Mouse (Mus musculus) heart, embryonic 10.5 days (tissue): Measurements from ENCODE around the gene Dbn1. TPM values are rescaled to one million over a fixed set of nuclear protein-coding genes. Genes with fewer than 3 reads are reported as not detected.
A peak's percentile ranks its signal among the peaks of the same experiment; 100 is the strongest.

Experiments used
- DNase-seq: peaks from one replicate; pipeline ENCODE4 v3.0.0-alpha.2; 2017; ENCODE audit warnings: low spot score
- H3K27ac ChIP-seq: fragments of 300-500 bp; sonication (generic); 2 replicates; pipeline ENCODE4 v1.5.1; 2016; ENCODE audit warnings: mild to moderate bottlenecking
- H3K27me3 ChIP-seq: fragments of 300-500 bp; sonication (generic); 2 replicates; pipeline ENCODE4 v1.6.1; 2016; ENCODE audit warnings: mild to moderate bottlenecking; ENCODE audit not compliant: poor library complexity, insufficient read depth, severe bottlenecking
- H3K36me3 ChIP-seq: fragments of 300-500 bp; sonication (generic); 2 replicates; pipeline ENCODE4 v1.6.1; 2016; ENCODE audit warnings: mild to moderate bottlenecking, moderate library complexity
- H3K4me1 ChIP-seq: fragments of 300-500 bp; sonication (generic); 2 replicates; pipeline ENCODE4 v1.6.1; 2016; ENCODE audit warnings: mild to moderate bottlenecking
- H3K4me3 ChIP-seq: fragments of 300-500 bp; sonication (generic); 2 replicates; pipeline ENCODE4 v1.5.1; 2016; ENCODE audit warnings: mild to moderate bottlenecking, moderate library complexity
- H3K9me3 ChIP-seq: fragments of 300-500 bp; sonication (generic); 2 replicates; pipeline ENCODE4 v1.6.1; 2016; ENCODE audit warnings: mild to moderate bottlenecking, moderate library complexity
- WGBS: fragments of 180-500 bp; shearing (Covaris S2); methylation state at CpG from one replicate; pipeline ENCODE4 v1.1.7; 2016; 5-methylcytosine and 5-hydroxymethylcytosine counted together
- polyA plus RNA-seq: library from polyadenylated mRNA; unstranded; fragments of >200 nt; fragmentation: Nextera tagmentation; extraction: Ambion mirVana; gene quantifications from 2 replicates; pipeline ENCODE4 v1.2.1, GENCODE M21; 2016

Dbn1 gene
- polyA plus RNA-seq, result 101 and 166 TPM in 2 replicates

- no peaks in the 10 kb centered on the region for H3K9me3 ChIP-seq
- no peak for DNase-seq
- peaks cover 6% of the 10 kb centered on the region; the same call in 1 of the 2 replicates for H3K36me3 ChIP-seq
- peak within 1 kb of the TSS; percentile 96 for H3K27ac ChIP-seq
- peaks cover 53% of the 10 kb centered on the region for H3K4me1 ChIP-seq
- H3K4me3 ChIP-seq, result peak within 1 kb of the TSS; percentile 95
- under 1% methylated on average over 67 of the region's 83 CpGs for WGBS
- peaks cover 90% of the 10 kb centered on the region for H3K27me3 ChIP-seq
Observed at GRCm38 (mm10) chr13:55487578-55488498, at the start of gene Dbn1. Gene Dbn1, minus strand, starts transcription at chr13:55488111.

DNA sequence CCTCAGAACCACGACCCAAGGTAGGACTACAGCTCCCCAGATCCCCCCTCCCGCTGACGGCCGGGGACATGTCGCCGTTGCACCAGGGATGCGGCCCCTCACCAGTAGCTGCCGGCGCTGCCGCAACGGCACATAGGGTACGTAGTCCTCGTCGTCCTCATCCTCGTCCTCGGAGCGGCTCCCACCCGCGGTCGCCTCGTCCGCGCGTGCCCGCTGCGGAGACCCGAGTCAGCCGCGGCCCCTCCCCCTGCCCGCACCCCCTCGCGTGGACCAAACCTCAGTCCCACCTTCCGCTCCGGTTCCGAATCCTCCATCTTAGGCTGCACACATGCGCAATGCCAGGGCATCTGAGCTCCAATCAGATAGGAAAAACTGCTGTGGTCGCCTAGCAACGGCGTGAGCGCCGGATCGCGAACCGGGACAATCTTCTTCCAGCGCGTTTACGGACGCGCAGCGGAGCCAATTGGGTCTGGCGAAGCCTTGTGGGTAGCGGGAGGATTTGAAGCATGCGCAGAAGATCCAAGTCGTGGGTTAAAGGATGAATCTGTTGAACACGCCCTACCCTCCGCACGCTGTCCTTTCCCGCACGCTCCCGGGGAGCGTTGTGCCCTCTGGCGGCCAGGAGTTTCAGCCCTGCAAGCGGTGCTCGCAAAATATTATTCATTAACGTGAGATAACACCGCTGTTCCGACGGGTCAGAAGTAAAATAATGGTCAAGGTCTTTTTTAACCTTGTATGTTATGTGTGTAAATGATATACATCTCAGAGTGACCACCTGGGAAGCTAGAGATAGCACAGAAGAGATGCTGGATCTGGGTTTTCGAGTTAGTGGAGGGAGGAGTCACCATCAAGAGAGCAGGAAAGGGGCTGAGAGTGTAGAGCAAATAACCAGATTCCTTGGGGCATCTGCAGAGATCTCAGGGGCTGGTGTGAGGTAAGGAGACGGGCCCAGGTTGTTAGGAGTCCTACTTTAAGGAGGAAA, 48.6 kb upstream of the Dbn1 start, which contains the start of gene Ddx41:
TSS of gene Ddx41 (minus strand) at position 465 of the 982 bp plus-strand sequence.
- Histone ChIP-seq H3K9me3 (no peaks in the 10 kb centered on the region), H3K27ac (peak within 1 kb of the TSS; percentile 89), H3K4me3 (peak within 1 kb of the TSS; percentile 94), H3K36me3 (peaks cover 77% of the 10 kb centered on the region), H3K4me1 (peaks cover 15% of the 10 kb centered on the region), H3K27me3 (no peaks in the 10 kb centered on the region)
- WGBS, result under 1% methylated on average over 70 of the region's 70 CpGs
- DNase-seq, result peak; percentile 99

- DNase-seq, result no peak
- Histone ChIP-seq H3K9me3 (no peaks in the 10 kb centered on the region), H3K4me3 (peak overlapping the region; percentile 94), H3K4me1 (peaks cover 15% of the 10 kb centered on the region), H3K27ac (peak overlapping the region; percentile 89), H3K27me3 (no peaks in the 10 kb centered on the region), H3K36me3 (peaks cover 76% of the 10 kb centered on the region)
- WGBS, result 17% methylated on average over 17 of the region's 17 CpGs
Observed at GRCm38 (mm10) chr13:55535796-55536193, 47.9 kb upstream of the Dbn1 start.

GRCm38 (mm10) chr13:55535191-55535590, 47.3 kb upstream of the Dbn1 start:
- Histone ChIP-seq H3K9me3 (no peaks in the 10 kb centered on the region), H3K4me3 (peak overlapping the region; percentile 94), H3K27ac (peak overlapping the region; percentile 89; the same call in 1 of the 2 replicates), H3K36me3 (peaks cover 76% of the 10 kb centered on the region), H3K27me3 (no peaks in the 10 kb centered on the region), H3K4me1 (peaks cover 15% of the 10 kb centered on the region)
- DNase-seq, result no peak
- WGBS, result 93% methylated on average over 15 of the region's 15 CpGs

GRCm38 (mm10) chr13:55529198-55529915, 41.4 kb upstream of the Dbn1 start, which contains the start of gene Dok3:
Gene Dok3, minus strand, starts transcription at chr13:55529296.
- peaks cover 56% of the 10 kb centered on the region for H3K36me3 ChIP-seq
- H3K4me3 ChIP-seq, result no peak within 1 kb of the TSS
- WGBS, result 83% methylated on average over 8 of the region's 8 CpGs
- no peaks in the 10 kb centered on the region for H3K9me3 ChIP-seq
- H3K27me3 ChIP-seq, result no peaks in the 10 kb centered on the region
- H3K27ac ChIP-seq, result no peak within 1 kb of the TSS
- no peaks in the 10 kb centered on the region; the same call in 1 of the 2 replicates for H3K4me1 ChIP-seq
- no peak for DNase-seq

DNA sequence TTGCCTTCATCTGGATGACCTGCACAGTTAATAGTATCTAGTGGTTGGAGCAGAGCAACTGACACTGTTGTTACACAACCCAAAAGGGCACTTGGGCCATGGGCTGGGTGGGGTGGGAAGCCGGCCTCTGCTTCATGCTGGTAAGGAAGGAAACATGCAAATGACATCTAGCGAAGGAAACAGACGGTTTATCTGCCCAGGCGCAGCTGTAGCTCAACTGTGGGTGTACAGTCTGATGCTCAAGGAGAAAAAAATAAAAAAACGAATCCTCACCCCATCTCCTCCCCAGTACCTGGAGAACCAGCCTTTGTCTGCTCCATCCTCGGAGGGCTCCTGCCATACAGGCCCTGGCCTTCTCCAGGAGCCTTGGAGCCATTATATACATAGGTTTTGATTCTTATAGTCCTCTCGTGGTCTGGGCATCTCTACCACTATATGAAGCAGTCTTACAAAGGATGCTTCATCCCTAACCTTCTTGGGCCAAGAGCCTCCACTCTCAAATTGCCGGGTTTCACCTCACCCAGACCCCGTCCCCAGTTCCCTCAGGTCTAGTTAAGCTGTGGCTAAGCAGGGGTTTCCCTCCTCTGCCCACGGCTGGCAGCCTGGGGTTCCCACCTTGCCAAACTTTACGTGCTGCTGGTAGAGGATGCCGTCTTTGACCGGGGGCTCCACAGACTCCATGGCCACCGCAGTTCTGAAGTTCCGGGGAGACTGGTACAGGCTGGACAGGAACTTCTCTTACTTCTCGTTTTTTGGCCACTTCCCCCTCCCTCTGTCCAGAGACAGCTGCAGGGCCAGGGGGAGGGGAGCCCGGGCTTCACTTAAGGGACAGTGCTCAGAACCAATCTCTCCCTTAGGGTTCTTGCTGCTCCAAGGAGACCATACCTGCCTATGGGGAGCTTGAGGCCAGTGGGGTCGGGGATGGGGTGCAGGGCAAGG, 40.2 kb upstream of the Dbn1 start:
- no peaks in the 10 kb centered on the region for H3K27me3 ChIP-seq
- peaks cover 46% of the 10 kb centered on the region for H3K36me3 ChIP-seq
- 74% methylated on average over 18 of the region's 18 CpGs for WGBS
- no peak overlapping the region for H3K4me3 ChIP-seq
- H3K27ac ChIP-seq, result no peak overlapping the region
- DNase-seq, result no peak
- peaks cover 9% of the 10 kb centered on the region for H3K4me1 ChIP-seq
- H3K9me3 ChIP-seq, result no peaks in the 10 kb centered on the region

- no peaks in the 10 kb centered on the region for H3K27me3 ChIP-seq
- no peak for DNase-seq
- peaks cover 14% of the 10 kb centered on the region for H3K4me1 ChIP-seq
- no peak overlapping the region for H3K4me3 ChIP-seq
- H3K27ac ChIP-seq, result no peak overlapping the region
- no peaks in the 10 kb centered on the region for H3K9me3 ChIP-seq
- H3K36me3 ChIP-seq, result peaks cover 37% of the 10 kb centered on the region
- 84% methylated on average over 16 of the region's 16 CpGs for WGBS
Observed at GRCm38 (mm10) chr13:55527212-55527611, 39.3 kb upstream of the Dbn1 start.

DNA sequence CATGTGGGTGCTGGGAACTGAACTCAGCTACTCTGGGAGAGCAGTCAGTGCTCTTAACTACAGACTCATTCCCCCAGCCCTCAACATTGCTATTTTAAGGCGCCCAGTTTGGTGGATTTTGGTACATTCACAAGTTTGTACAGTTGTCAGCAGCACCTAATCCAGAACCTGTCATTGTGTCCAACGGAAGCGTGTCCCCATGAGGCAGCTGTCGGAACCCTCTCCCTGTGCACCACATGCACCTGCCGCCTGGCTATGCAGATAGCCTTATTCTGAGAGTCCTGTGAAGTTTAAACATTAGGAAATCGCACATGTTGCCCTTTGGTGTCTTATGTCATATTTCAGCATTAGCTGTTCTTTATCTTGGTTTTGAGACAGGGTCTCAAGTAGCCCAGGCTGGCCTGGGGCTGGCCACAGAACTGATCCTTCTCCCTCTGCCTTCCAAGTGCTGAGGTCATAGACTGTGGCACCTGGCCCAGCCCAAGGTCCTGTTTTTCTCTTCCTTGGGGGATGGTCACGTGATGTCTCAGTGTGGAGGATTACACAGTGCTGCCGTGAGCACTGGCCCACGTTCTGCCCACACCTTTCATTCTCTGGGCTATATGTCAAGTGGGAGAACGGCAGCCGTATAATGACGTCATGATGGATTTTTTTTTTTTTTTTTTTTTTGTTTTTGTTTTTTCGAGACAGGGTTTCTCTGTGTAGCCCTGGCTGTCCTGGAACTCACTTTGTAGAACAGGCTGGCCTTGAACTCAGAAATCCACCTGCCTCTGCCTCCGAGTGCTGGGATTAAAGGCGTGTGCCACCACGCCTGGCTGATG, 38.0 kb upstream of the Dbn1 start:
- Histone ChIP-seq H3K9me3 (no peaks in the 10 kb centered on the region), H3K4me3 (no peak overlapping the region), H3K4me1 (peaks cover 14% of the 10 kb centered on the region), H3K27me3 (no peaks in the 10 kb centered on the region), H3K36me3 (peaks cover 24% of the 10 kb centered on the region), H3K27ac (no peak overlapping the region)
- 77% methylated on average over 16 of the region's 16 CpGs for WGBS
- DNase-seq, result no peak

DNA sequence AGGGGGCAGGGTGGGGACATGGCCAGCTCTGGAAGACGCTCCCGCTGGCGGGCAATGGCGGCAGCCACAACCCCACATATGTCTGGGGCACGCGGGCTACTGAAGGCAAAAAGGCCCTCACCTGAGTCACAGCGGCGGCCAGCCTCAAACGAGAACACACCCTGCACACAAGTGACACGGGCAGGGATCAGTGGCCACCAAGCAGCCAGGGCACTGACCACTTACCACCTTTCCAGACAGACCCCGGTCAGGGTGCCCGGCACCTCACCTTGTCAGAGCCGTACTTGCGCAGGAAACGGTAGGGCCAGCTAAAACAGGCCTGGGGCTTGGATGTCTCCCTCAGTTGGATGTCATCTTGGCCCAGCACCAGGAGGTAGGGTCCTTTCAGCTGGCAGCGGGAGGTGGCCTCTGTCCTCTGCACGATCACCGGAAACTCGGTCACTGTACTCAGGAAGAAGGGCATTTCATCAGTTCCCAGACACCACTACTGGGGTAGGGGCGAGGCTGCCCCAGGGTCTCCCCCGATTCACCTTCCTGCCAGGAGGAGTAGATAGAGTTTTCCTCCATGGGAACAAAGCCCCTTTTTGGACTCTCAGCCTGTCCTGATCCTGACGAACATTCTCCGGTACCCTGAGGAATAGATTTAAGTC, 36.2 kb upstream of the Dbn1 start:
- DNase-seq, result no peak
- peak overlapping the region; percentile 49 for H3K27ac ChIP-seq
- no peaks in the 10 kb centered on the region for H3K9me3 ChIP-seq
- H3K27me3 ChIP-seq, result 0 out of 2 replicates have a peak, but pooled peaks cover 5% of the 10 kb centered on the region
- H3K36me3 ChIP-seq, result peaks cover 7% of the 10 kb centered on the region
- WGBS, result 84% methylated on average over 23 of the region's 23 CpGs
- no peak overlapping the region for H3K4me3 ChIP-seq
- H3K4me1 ChIP-seq, result peaks cover 14% of the 10 kb centered on the region

GRCm38 (mm10) chr13:55523278-55523677, 35.4 kb upstream of the Dbn1 start:
- Histone ChIP-seq H3K9me3 (no peaks in the 10 kb centered on the region), H3K4me3 (no peak overlapping the region), H3K4me1 (peaks cover 14% of the 10 kb centered on the region), H3K27me3 (0 out of 2 replicates have a peak, but pooled peaks cover 5% of the 10 kb centered on the region), H3K36me3 (0 out of 2 replicates have a peak, but pooled peaks cover 2% of the 10 kb centered on the region), H3K27ac (peak overlapping the region; percentile 49; the same call in 1 of the 2 replicates)
- DNase-seq, result no peak
- 62% methylated on average over 17 of the region's 17 CpGs for WGBS
